Mouse (Mus musculus): Measurements from ENCODE around the gene Galnt2.

GRCm38 (mm10) chr8:124196195-124196594 is 35.0 kb upstream of the Galnt2 start:
- TF ChIP-seq EP300 (IDR thresholded peaks at IDR 0.05; ENCODE audit: low read depth): no peak
- TF ChIP-seq CTCF (IDR thresholded peaks at IDR 0.05; ENCODE audit: low read depth): no peak

All from liver, postnatal 0 days (tissue).